Mouse (Mus musculus): ENCODE results near the gene Plk3.
A peak's percentile ranks its signal among the peaks of the same experiment; 100 is the strongest.

Plk3 gene

DNA sequence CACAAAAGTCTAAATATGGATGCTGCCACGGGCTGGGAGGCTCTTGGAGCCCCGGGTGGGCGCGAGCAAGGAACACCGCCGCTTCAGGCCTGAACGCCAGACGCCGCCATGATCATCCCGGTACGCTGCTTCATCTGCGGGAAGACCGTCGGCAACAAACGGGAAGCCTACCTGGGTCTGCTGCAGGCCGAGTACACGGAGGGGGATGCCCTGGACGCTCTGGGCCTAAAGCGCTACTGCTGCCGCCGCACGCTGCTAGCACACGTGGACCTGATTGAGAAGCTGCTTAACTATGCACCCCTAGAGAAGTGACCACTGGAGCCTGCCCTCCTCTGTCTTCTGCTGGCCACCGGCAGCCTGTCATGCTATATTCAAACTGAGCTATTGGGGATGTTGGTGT is 15.1 kb upstream of the Plk3 start:
- H3K27me3 ChIP-seq (ENCODE audit: control insufficient read depth, insufficient read depth, low read length, poor library complexity, severe bottlenecking) = no peaks in the 10 kb centered on the region
- H3K36me3 ChIP-seq (ENCODE audit: control insufficient read depth, insufficient read depth, low read length, poor library complexity, severe bottlenecking) = peaks cover 17% of the 10 kb centered on the region
- no peak for DNase-seq (ENCODE audit: low read depth, low spot score)

- Histone ChIP-seq H3K36me3 (ENCODE audit: control insufficient read depth, insufficient read depth, low read length, poor library complexity, severe bottlenecking) (peaks cover 12% of the 10 kb centered on the region), H3K27me3 (ENCODE audit: control insufficient read depth, insufficient read depth, low read length, poor library complexity, severe bottlenecking) (no peaks in the 10 kb centered on the region)
- DNase-seq (ENCODE audit: low read depth, low spot score) = no peak
These were observed 14.4 kb upstream of the Plk3 start for GRCm38 (mm10) chr4:117148047-117148713.

GRCm38 (mm10) chr4:117146176-117146575 is 12.4 kb upstream of the Plk3 start:
- H3K27me3 ChIP-seq (ENCODE audit: control insufficient read depth, insufficient read depth, low read length, poor library complexity, severe bottlenecking) = no peaks in the 10 kb centered on the region
- DNase-seq (ENCODE audit: low read depth, low spot score) = peak; percentile 95

DNA sequence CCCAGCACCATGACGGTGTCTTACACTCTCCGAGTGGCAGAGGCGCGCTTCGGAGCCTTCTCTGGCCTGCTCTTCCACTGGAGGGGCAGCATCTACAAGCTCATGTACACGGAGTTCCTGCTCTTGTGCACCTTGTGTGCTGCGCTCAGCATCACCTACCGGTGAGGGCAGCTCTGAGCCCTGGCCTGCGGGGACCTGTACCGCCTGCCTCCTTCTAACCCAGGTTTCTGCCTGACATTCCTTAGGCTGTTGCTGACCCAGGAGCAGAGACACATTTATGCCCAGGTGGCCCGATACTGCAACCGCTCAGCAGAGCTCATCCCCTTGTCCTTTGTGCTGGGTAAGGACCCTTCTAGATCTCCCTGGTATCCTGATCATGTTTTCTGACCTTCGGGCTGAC is 11.5 kb upstream of the Plk3 start:
- no peak for DNase-seq (ENCODE audit: low read depth, low spot score)
- H3K27me3 ChIP-seq (ENCODE audit: control insufficient read depth, insufficient read depth, low read length, poor library complexity, severe bottlenecking) = no peaks in the 10 kb centered on the region
- no peaks in the 10 kb centered on the region for H3K36me3 ChIP-seq (ENCODE audit: control insufficient read depth, insufficient read depth, low read length, poor library complexity, severe bottlenecking)

More at GRCm38 (mm10) chr4:117146176-117146575, 12.4 kb upstream of the Plk3 start:
- peaks cover 2% of the 10 kb centered on the region; the same call in 1 of the 2 replicates for H3K36me3 ChIP-seq (ENCODE audit: control insufficient read depth, insufficient read depth, low read length, poor library complexity, severe bottlenecking)

- H3K27me3 ChIP-seq (ENCODE audit: control insufficient read depth, insufficient read depth, low read length, poor library complexity, severe bottlenecking) = no peaks in the 10 kb centered on the region
These were observed 9.3 kb upstream of the Plk3 start for GRCm38 (mm10) chr4:117143023-117143422.

DNA sequence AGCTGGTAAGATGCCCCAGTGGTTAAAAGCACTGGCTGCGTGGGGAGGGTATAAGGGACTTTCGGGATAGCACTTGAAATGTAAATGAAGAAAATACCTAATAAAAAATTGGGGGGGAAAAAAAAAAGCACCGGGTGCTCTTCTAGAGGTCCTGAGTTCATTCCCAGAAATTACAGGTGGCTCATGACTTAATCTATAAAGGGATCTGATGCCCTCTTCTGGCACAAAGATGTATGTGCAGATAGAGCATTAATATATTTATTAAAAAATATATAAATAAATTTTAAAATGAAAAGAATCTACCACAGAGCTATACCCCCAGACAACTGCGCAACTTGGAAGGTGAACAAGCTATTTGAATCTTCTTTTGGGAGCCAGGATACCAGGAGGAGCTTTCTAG is 6.8 kb upstream of the Plk3 start:
- peak; percentile 64 for DNase-seq (ENCODE audit: low read depth, low spot score)
- no peaks in the 10 kb centered on the region for H3K27me3 ChIP-seq (ENCODE audit: control insufficient read depth, insufficient read depth, low read length, poor library complexity, severe bottlenecking)
- no peaks in the 10 kb centered on the region for H3K36me3 ChIP-seq (ENCODE audit: control insufficient read depth, insufficient read depth, low read length, poor library complexity, severe bottlenecking)

More at GRCm38 (mm10) chr4:117143023-117143422, 9.3 kb upstream of the Plk3 start:
- H3K36me3 ChIP-seq (ENCODE audit: control insufficient read depth, insufficient read depth, low read length, poor library complexity, severe bottlenecking) = no peaks in the 10 kb centered on the region
- no peak for DNase-seq (ENCODE audit: low read depth, low spot score)

DNA sequence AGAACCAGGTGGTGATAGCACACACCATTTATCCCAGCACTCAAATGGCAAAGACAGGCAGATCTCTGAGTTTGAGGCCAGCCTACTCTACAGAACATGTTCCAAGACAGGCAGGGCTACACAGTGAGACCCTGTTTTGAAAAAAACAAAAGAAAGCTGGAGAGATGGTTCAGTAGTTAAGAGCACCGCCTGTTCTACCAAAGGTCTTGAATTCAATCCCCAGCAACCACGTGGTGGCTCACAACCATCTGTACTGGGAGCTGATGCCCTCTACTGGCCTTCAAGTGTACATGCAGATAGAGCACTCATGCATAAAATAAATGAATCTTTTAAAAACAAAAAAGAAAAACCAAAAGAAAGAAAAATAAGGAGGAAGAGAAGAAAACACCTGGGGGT is 5.5 kb upstream of the Plk3 start:
- peak; percentile 82 for DNase-seq (ENCODE audit: low read depth, low spot score)
- H3K36me3 ChIP-seq (ENCODE audit: control insufficient read depth, insufficient read depth, low read length, poor library complexity, severe bottlenecking) = no peaks in the 10 kb centered on the region
- H3K27me3 ChIP-seq (ENCODE audit: control insufficient read depth, insufficient read depth, low read length, poor library complexity, severe bottlenecking) = no peaks in the 10 kb centered on the region

DNA sequence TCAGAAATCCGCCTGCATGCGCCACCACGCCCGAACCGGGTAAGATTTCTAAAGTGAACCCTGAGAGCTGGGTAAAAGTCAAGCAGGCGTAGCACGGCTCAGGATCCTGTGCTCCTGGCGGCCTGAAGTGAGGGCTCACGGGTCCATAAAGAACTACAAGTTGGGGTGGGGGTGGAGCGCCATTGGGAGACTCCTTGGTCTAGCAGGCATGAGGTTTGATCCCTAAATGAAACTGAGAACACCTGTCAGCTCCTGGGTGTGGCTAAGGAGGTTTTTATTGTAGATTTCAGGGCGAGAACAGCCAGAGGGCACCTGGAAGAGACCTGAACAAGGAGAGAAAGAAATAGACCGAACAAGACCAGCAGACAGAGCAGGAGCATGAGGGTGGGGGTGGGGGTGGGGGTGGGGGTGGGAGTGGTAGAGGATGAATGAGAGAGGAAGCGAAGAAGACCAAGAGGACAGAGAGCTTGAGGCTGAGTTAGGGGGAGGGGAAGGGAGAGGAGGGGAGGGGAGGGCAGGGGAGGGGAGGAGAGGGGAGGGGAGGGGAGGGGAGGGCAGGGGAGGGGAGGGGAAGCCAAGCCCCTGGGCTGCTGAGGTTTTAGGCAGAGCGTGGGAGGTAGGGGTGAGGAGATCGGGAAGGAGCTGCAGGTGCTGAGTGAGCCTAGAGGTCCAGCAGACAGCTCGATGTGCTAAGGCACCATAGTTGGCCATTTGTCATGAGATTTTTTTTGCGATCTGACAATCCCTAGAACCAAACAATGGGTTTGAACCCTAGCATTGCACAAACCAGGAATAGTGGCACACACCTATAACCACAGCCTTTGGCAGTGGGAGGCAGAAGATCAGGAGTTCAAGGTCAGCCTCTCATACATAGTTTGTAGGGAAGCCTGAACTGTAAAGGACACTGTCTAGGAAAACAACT is 4.8 kb upstream of the Plk3 start:
- DNase-seq (ENCODE audit: low read depth, low spot score) = no peak
- no peaks in the 10 kb centered on the region for H3K36me3 ChIP-seq (ENCODE audit: control insufficient read depth, insufficient read depth, low read length, poor library complexity, severe bottlenecking)

GRCm38 (mm10) chr4:117136034-117136433 is 2.3 kb upstream of the Plk3 start:
- H3K27me3 ChIP-seq (ENCODE audit: control insufficient read depth, insufficient read depth, low read length, poor library complexity, severe bottlenecking) = no peaks in the 10 kb centered on the region
- H3K36me3 ChIP-seq (ENCODE audit: control insufficient read depth, insufficient read depth, low read length, poor library complexity, severe bottlenecking) = no peaks in the 10 kb centered on the region
- no peak for DNase-seq (ENCODE audit: low read depth, low spot score)

More for the DNA sequence above, 4.8 kb upstream of the Plk3 start:
- no peaks in the 10 kb centered on the region for H3K27me3 ChIP-seq (ENCODE audit: control insufficient read depth, insufficient read depth, low read length, poor library complexity, severe bottlenecking)

- Histone ChIP-seq H3K36me3 (ENCODE audit: control insufficient read depth, insufficient read depth, low read length, poor library complexity, severe bottlenecking) (no peaks in the 10 kb centered on the region), H3K27me3 (ENCODE audit: control insufficient read depth, insufficient read depth, low read length, poor library complexity, severe bottlenecking) (no peaks in the 10 kb centered on the region)
- no peak for DNase-seq (ENCODE audit: low read depth, low spot score)
These were observed 835 bp upstream of the Plk3 start for GRCm38 (mm10) chr4:117134601-117134995.

- Histone ChIP-seq H3K27me3 (ENCODE audit: control insufficient read depth, insufficient read depth, low read length, poor library complexity, severe bottlenecking) (no peaks in the 10 kb centered on the region), H3K36me3 (ENCODE audit: control insufficient read depth, insufficient read depth, low read length, poor library complexity, severe bottlenecking) (no peaks in the 10 kb centered on the region)
- no peak for DNase-seq (ENCODE audit: low read depth, low spot score)
These were observed 382 bp downstream of the Plk3 start for GRCm38 (mm10) chr4:117133366-117133796.

DNA sequence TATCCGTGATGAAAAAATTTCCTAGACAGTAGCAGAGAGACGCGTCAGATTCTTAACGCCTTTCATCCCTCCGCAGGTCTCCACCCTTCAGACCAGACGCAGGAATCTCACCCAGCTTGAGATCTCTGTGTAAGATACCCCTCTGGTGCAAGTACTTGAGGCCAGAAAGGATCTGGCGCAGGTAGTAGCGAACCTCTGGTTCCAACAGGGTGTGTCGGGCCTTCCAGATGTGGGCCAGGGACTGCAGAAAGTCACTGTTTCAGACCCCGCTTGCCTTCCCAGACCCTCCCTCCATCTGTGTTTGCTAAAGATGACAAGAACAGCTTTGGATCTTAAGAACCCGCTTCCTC is 994 bp downstream of the Plk3 start:
- Histone ChIP-seq H3K36me3 (ENCODE audit: control insufficient read depth, insufficient read depth, low read length, poor library complexity, severe bottlenecking) (no peaks in the 10 kb centered on the region), H3K27me3 (ENCODE audit: control insufficient read depth, insufficient read depth, low read length, poor library complexity, severe bottlenecking) (no peaks in the 10 kb centered on the region)
- no peak for DNase-seq (ENCODE audit: low read depth, low spot score)

GRCm38 (mm10) chr4:117131890-117132793 is 1.6 kb downstream of the Plk3 start:
- no peaks in the 10 kb centered on the region for H3K36me3 ChIP-seq (ENCODE audit: control insufficient read depth, insufficient read depth, low read length, poor library complexity, severe bottlenecking)
- no peak for DNase-seq (ENCODE audit: low read depth, low spot score)
- no peaks in the 10 kb centered on the region for H3K27me3 ChIP-seq (ENCODE audit: control insufficient read depth, insufficient read depth, low read length, poor library complexity, severe bottlenecking)

- no peak for DNase-seq (ENCODE audit: low read depth, low spot score)
- H3K36me3 ChIP-seq (ENCODE audit: control insufficient read depth, insufficient read depth, low read length, poor library complexity, severe bottlenecking) = no peaks in the 10 kb centered on the region
- no peaks in the 10 kb centered on the region for H3K27me3 ChIP-seq (ENCODE audit: control insufficient read depth, insufficient read depth, low read length, poor library complexity, severe bottlenecking)
These were observed 2.6 kb downstream of the Plk3 start for GRCm38 (mm10) chr4:117131198-117131597.

Measured in splenic B cell, adult 2 months (primary cell).